Mouse (Mus musculus) c-Kit-positive CD71-negative TER-119-negative erythroid progenitor cells, embryonic 14.5 days (primary cell): ENCODE measurements around the gene Tmem262.
A peak's percentile ranks its signal among the peaks of the same experiment; 100 is the strongest.
"Not testable (repeated sequence)": the region's sequence is repeated elsewhere in the genome, so short reads cannot be mapped to it uniquely, and the experiment has no call there.

Experiments used
- DNase-seq: peaks from one replicate; pipeline ENCODE4 v3.0.0-alpha.2; 2013; ENCODE audit warnings: low read depth

Tmem262 gene

GRCm38 (mm10) chr19:6079983-6080480 is at the start of gene Tmem262:
TSS of gene Tmem262 (plus strand) at chr19:6080033.
- DNase-seq = no peak

GRCm38 (mm10) chr19:6030520-6031280 is 49.1 kb upstream of the Tmem262 start:
- DNase-seq = no peak

DNA sequence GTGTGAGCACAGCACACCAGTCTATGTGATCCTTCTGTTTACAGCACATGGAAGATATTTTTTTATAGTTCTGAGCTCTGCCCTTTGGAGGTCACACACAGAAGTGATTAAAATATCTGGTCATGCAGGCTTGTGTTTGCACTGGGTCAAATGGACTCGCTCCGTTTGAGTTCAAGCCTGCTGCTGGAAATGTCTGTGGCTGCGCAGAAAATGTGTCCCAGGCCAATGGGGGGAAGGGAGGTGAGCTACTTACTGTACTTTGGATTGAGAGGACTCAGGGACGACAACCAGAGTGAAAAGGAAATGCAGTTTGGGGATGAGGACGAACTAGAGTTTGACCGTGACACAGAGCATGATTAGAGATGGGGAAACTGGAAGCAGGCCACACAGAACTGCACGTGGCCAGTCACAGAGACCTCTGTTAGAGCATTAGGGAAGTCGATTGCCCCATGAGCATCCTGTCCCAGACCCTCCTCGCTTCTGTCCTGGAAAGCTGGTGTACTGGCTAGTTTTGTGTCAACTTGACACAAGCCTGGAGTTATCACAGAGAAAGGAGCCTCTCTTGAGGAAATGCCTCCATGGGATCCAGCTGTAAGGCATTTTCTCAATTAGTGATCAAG is 43.8 kb upstream of the Tmem262 start:
- no peak for DNase-seq

DNA sequence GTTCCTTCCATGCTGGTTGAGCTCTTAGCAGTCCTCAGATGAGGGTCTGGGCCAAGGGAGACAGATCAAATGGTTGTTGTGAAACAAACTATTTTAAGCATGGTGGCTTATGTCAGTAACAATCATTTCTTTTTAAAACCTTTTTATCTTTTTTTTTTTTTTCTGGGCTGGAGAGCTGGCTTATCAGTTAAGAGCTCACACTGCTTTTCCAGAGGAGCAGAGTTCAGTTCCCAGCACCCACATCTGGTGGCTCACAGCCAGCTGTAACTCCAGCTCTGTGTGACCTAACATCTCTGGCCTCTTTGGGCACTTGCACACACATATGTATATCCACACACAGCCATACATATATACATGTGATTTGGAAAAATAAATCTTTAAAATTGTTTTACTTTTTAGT is 42.1 kb upstream of the Tmem262 start:
- DNase-seq = no peak

DNA sequence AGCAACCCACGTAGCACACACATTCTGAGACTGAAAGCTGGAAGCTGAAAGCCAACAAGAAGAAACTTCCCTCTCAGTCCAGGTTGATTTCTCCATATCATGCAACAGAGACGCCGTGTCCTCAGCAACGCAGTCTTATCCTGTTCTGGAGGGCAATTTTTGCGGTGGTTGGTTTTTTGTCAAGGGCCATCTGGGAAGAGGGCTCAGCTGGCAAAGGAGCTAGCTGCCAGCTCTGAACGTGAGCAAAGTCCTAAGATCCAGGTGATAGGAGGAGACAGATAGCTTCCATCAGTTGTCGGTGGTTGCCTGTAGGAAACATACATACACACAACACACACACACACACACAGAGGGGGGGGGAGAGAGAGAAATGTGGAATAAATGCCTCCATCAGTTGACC is 41.5 kb upstream of the Tmem262 start:
- DNase-seq = no peak

- DNase-seq = no peak
Observed at GRCm38 (mm10) chr19:6040002-6040401, 39.8 kb upstream of the Tmem262 start.

DNA sequence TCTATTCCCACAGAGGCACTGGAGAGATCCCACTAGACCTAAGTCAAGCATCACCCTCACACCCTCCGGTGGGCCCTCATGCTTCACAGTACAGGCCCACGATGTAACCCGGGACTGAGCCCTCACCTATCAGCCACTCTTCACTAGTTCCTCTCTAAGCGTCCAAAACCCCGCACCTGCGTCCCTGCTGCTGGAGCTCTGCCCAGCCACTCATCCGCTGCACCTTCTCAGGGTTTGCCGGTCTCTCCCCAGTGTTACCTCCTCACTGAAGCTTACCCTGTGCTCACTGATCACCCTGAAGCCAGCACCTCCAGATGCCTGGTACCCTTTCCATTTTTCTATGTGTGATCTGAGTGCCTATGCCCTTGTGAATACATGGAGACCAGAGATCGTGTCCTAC is 37.5 kb upstream of the Tmem262 start:
- no peak for DNase-seq

GRCm38 (mm10) chr19:6044102-6044501 is 35.7 kb upstream of the Tmem262 start:
- not testable (repeated sequence) for DNase-seq

DNA sequence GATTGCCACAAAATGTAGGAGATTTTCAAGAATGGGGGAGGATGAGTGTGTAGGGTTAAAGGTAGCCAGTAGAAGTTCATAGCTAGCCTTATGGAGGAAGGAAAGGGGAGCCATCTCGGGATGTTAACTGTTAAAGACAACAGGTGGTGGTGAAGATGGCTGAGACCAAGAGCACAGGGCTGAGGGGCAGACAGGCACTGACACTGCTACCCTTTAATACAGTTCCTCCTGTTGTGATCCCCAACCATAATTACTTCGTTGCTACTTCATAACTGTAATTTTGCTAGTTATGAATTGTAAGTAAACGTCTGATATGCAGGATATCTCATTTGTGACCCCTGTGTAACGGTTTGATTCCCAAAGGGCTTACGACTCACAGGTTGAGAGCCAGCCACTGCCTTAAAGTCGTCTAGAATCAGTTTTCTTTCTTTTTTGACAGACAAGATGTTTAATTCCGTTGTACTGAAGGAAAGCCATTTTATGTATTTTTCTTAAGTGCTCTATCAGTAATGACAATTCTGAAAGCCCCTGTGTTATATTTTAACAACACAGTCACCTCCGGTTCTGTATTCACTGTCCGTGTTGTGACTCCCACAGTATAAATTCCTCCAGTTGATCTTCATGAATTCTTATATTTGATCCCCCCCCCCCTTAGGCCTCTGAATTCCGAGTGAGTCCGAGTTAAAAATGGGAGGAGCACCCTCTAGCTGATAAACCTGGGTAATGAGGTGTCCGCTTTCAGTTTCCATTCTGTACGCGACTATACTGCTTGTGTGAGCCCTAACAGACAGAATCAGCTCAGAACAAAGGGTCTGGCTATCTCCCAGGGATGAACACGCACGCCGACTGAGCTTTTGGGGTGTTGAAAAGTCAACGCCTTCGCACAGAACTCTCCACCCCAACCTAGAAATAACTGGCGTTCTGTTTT is 34.2 kb upstream of the Tmem262 start:
- DNase-seq = no peak

DNA sequence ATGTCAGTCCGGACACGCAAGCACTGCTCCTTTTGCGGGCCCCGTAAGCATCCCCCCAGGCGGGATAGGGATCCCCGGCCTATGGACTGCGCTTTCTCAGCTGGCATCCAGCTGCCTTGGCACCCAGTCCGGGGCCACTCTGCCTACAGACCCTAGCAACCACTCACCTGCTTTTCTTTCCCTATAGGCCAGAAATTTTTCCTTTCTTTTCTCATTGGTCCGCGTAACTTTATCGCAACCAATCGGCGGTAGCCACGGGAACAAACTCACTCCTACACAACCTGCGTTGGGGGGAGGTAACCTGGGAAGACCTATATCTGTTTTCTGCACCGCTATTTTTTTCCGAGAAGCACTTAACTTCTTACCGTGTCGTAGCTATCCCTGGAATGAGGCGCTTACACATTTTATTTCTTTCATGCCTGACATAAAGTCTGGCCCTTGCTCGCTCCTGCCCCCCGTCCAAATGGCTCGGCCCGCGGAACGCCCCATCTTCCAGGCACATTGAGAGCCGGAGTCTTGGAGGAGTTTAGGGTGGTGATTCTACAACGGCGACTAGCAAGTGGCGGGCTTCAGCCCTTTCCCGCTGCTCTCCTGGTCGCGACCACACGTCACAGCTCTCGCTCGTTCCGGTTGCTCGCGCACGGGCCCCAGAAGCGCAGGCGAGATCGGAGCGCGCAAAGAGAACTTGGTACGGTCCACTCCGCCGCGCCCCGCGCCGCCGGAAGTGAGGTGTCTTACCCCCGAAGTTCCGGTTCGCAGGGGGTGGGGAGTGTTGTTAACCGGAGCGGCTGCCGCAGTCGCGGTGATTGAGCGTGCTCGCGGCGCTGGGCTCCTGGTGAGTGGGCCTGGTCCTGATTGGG is 33.3 kb upstream of the Tmem262 start, which contains the start of gene Syvn1:
Gene Syvn1 (plus strand): TSS at position 283 of the 860 bp plus-strand sequence.
- DNase-seq = peak; percentile 87

- DNase-seq = no peak
Observed at GRCm38 (mm10) chr19:6047154-6047898, 32.5 kb upstream of the Tmem262 start.

- DNase-seq = no peak
Observed at GRCm38 (mm10) chr19:6047899-6048166, 32.0 kb upstream of the Tmem262 start.

DNA sequence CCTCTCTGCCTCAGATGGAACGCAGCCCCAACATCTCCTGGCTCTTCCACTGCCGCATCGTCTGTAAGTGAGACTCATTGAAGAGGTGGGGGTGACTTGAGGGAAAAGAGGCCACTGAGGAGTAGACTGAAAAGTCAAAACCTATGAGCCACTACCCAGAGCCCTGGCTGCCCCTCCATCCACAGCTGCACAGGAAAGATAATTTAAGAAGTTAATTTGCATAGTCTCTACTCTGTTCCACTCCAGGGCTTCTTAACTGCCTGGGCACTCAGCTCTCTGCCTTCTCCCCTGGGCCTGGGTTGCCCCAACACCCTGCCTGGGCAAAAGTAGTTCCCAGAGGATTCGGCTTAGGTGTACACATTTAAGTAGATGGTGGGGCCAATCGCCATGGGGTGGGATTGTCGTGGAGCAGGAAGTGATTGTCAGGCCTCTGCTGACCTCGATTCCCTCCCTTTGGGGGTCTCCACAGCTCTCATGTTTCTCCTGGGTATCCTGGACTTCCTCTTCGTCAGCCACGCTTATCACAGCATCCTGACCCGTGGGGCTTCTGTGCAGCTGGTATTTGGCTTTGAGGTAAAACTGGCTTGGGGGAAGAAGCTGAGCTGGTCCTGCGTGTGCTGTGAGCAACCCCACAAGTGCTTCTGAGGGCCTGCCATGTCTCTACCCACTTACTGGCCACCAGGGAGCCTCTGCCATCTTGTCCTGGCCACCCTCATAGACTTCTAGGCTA is 31.0 kb upstream of the Tmem262 start:
- DNase-seq = no peak

- DNase-seq = no peak
Observed at GRCm38 (mm10) chr19:6052516-6052915, 27.3 kb upstream of the Tmem262 start.

- no peak for DNase-seq
Observed at GRCm38 (mm10) chr19:6054296-6054695, 25.5 kb upstream of the Tmem262 start.

- DNase-seq = no peak
Observed at GRCm38 (mm10) chr19:6056696-6057095, 23.1 kb upstream of the Tmem262 start.

DNA sequence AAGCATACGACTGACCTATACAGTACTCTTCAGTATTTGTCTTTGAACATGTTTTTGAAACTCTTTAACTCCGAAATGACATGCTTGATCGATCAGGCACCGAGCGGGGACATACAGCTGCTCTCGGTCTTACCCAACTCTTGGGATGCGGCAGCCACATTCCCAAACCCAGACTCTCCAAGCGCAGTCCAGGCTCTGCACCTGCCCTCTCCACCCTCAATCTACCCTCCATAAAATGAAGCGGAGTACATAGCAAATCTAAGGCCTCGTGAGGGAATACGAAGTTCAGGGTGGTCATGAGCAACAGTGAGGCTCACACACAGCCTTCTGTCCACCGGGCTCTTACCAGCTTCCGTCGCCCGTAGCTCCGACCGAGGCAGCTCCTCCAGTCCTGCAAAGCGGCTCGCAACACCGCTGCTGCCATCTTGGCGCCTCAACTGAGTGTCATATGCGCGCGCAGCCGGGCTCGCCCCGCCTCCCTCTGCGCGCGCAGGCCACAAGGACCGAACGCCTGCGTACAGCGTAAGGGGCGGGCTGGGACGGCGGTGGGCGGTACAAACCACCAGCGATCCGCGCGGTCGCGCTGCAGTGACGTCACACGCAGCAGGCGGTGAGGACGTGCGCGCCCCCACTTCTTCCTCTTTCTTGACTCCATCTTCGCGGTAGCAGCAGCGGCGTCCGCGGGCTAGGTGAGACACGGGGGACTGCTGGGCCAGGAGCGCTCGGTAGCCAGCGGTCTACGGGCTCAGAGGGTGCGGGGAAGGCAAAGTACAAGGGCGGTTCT is 22.3 kb upstream of the Tmem262 start, which contains the start of the genes Mrpl49 and Fau:
Gene Mrpl49 (minus strand): TSS at position 473 of the 784 bp plus-strand sequence.
Gene Fau (plus strand): TSS at position 532 of the 784 bp plus-strand sequence.
- DNase-seq = peak; percentile 94

DNA sequence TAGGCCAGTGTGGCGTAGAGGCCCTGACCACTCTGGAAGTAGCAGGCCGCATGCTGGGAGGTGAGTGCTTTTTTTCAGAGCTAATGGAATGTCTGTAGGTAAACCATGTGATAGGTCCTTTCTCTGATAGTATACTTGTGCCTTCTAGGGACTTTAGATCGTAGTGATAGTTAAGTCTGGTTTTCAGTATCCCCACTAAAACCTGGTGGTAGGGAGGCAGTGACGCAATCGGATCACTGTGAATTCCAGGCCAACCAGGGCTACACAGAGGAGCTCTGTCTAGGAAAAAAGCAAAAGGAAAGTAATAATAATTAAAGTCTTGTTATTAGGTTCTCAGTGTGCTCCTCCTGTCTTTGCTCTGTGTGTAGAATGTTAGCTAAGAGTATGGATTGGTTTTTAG is 21.3 kb upstream of the Tmem262 start:
- no peak for DNase-seq

- DNase-seq = no peak
Observed at GRCm38 (mm10) chr19:6058966-6059365, 20.9 kb upstream of the Tmem262 start.
